Mouse (Mus musculus) ovary, adult 10 weeks (tissue): ENCODE data around the gene Olfr924. TPM values are rescaled to one million over a fixed set of nuclear protein-coding genes. Genes with fewer than 3 reads are reported as not detected.

Experiments used
- polyA plus RNA-seq: library from polyadenylated mRNA; stranded (reverse); fragments of 350-450 nt; fragmentation: Illumina TruSeq; extraction: RNeasy Lipid Tissue Mini Kit (QIAGEN cat#74804); gene quantifications from one replicate; pipeline ENCODE4 v1.2.3, GENCODE M21; 2014

Olfr924 gene
- not detected for polyA plus RNA-seq

DNA sequence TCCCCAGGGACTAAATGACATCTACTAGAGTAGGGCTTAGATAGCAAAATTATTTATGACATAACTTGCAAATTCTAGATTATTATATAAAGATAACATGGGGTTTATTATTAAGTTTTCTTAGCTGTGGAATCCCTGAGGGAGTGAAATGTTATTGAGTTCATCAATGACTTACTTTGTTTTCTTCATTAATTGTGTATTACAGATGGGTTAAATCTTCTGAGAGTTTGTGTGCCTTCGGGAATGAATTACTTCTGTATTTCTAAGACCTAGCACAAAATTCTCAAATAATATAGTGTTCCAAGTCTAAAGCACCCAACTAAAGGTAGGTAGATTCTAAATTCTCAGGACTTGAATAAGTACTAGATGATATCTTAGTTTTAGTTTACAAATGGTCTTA lies at the start of gene Olfr924:
Olfr924 (plus strand) TSS at position 301 of the 400 bp plus-strand sequence.

DNA sequence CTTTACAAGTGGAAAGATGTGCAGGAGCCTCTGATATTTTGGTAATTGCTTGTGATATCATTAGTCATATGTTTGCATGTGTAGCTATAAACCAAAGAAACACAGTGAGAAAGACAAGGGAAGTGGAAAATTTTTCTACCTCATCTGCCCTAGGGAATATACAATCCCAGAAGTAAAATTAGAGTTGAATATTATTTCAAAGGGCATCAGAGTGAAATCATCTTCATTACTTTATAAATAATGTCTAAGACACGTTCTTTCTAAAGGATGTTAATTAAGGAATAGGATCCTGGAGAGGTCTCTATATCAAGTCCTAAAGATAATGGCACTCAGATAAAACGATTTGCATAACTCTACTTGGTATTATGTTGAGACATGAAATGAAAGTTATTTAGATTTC lies 29.9 kb upstream of the Olfr924 start, which contains the start of gene Olfr922:
Olfr922 (plus strand) TSS at position 301 of the 400 bp plus-strand sequence.

DNA sequence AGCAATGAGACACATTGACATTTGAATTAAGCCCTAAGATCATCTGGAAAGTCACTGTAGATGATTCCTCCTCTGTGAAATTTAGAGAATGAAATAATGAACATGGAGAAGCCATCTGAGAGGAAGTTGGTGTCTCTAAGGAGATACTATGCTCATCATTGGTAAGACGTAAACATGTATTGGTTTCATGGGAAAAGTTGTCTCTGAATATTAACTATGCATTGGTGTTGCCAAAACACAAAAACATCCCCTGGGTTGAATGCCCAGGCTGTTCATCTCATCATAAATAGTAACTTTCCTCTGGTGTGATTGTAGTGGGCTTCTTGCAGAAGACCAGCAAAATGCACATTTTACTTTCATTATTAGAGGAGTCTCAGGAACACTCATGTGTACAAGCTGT lies 18.0 kb upstream of the Olfr924 start, which contains the start of gene Olfr923:
Olfr923 (plus strand) TSS at position 301 of the 400 bp plus-strand sequence.

DNA sequence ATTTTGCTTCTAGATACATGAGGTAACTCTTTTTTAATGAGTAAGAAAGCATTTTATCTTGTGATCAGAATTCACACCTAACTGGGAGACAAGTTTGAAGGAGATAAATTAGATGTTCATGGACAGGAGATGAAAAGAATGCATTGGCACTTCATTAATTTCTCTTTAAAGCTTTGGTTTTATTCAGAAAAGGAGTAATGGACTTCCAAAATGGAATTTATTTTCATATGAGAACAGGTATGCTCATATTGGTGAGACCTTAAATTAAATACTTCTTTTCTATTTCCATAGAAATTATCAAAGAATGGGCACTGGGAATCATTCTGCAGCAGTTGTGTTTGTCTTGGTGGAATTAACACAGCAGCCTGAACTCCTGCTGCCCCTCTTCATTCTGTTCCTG lies 10.5 kb downstream of the Olfr924 start, which contains the start of gene Olfr26:
Olfr26 (plus strand) TSS at position 301 of the 400 bp plus-strand sequence.

DNA sequence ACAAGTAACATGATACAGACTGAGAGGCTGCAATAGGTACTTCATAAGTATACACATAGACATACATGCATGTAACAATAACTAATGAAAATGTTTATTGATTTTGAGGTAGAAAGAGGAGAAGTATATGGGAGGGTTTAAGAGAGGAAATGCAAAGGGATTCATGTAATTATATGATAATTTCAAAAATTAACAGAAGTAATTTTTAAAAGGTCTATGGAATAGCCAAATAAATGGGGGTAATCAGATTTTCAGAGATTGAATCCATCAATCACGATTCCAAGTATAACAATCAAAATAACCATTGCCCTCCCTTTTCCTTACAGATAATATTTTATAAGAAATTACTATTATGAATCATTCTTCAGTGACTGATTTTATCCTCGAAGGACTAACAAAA lies 32.6 kb downstream of the Olfr924 start, which contains the start of gene Olfr926:
Olfr926 (plus strand) TSS at position 301 of the 400 bp plus-strand sequence.

Other genes starting within 250 kb of the Olfr924 start
- gene Olfr914, start 239.3 kb upstream of the Olfr924 start, polyA plus RNA-seq: not detected
- gene Olfr916, start 184.6 kb upstream of the Olfr924 start, polyA plus RNA-seq: not detected
- gene Olfr917, start 178.6 kb upstream of the Olfr924 start, polyA plus RNA-seq: not detected
- not detected for gene Olfr918, start 169.8 kb upstream of the Olfr924 start, polyA plus RNA-seq
- gene Olfr919, start 140.8 kb upstream of the Olfr924 start, polyA plus RNA-seq: not detected
- 116 TPM for gene Vwa5a, start 126.2 kb upstream of the Olfr924 start, polyA plus RNA-seq
- 0.80 TPM for gene Olfr920, start 92.2 kb upstream of the Olfr924 start, polyA plus RNA-seq
- gene Olfr921, start 71.4 kb upstream of the Olfr924 start, polyA plus RNA-seq: not detected
- not detected for gene Olfr922, start 29.8 kb upstream of the Olfr924 start, polyA plus RNA-seq
- gene Olfr923, start 17.9 kb upstream of the Olfr924 start, polyA plus RNA-seq: not detected
- gene Olfr26, start 10.6 kb downstream of the Olfr924 start, polyA plus RNA-seq: not detected
- not detected for gene Olfr926, start 32.7 kb downstream of the Olfr924 start, polyA plus RNA-seq
- not detected for gene Olfr930, start 85.4 kb downstream of the Olfr924 start, polyA plus RNA-seq
- not detected for gene Olfr933, start 127.9 kb downstream of the Olfr924 start, polyA plus RNA-seq
- gene Olfr934, start 143.9 kb downstream of the Olfr924 start, polyA plus RNA-seq: not detected
- not detected for gene Olfr935, start 155.2 kb downstream of the Olfr924 start, polyA plus RNA-seq
- gene Olfr146, start 178.9 kb downstream of the Olfr924 start, polyA plus RNA-seq: not detected
- not detected for gene Olfr937, start 220.5 kb downstream of the Olfr924 start, polyA plus RNA-seq
- gene Olfr938, start 234.4 kb downstream of the Olfr924 start, polyA plus RNA-seq: not detected